Mouse (Mus musculus): ENCODE measurements around the gene Gca.

- no peak for TF ChIP-seq CTCF (IDR thresholded peaks at IDR 0.05; ENCODE audit: borderline replicate concordance, control insufficient read depth, extremely low read depth, insufficient read depth, low read length, poor library complexity)
- no peak for TF ChIP-seq POLR2A (IDR thresholded peaks at IDR 0.05; ENCODE audit: control insufficient read depth, extremely low read depth, insufficient read depth, low read length, poor library complexity)
Observed at GRCm38 (mm10) chr2:62627728-62628127, 36.4 kb upstream of the Gca start.
